Mouse (Mus musculus) lung, adult 2 months (tissue): ENCODE data around the gene Klhdc4.

Experiments
- CTCF ChIP-seq: fragments of 200-500 bp; IDR thresholded peaks from 2 replicates; pipeline ENCODE4 v1.5.1; 2011; ENCODE audit warnings: mild to moderate bottlenecking, low read length, control low read depth; ENCODE audit not compliant: insufficient read depth
- POLR2A ChIP-seq: fragments of 200-500 bp; IDR thresholded peaks from 2 replicates; pipeline ENCODE4 v1.6.1; 2011; ENCODE audit warnings: low read depth, mild to moderate bottlenecking, control low read depth, low read length, borderline replicate concordance; ENCODE audit errors: extremely low read depth

- TF ChIP-seq POLR2A, result no peak
- TF ChIP-seq CTCF, result no peak
Observed at GRCm38 (mm10) chr8:121832503-121832902, 3.1 kb upstream of the Klhdc4 start.
